Mouse (Mus musculus): ENCODE results near the gene Wnt8b. TPM values are rescaled to one million over a fixed set of nuclear protein-coding genes. Genes with fewer than 3 reads are reported as not detected.

Gene Wnt8b
- total RNA-seq, 2 experiments from 2014 or later: 0.09 TPM; not detected in 1

DNA sequence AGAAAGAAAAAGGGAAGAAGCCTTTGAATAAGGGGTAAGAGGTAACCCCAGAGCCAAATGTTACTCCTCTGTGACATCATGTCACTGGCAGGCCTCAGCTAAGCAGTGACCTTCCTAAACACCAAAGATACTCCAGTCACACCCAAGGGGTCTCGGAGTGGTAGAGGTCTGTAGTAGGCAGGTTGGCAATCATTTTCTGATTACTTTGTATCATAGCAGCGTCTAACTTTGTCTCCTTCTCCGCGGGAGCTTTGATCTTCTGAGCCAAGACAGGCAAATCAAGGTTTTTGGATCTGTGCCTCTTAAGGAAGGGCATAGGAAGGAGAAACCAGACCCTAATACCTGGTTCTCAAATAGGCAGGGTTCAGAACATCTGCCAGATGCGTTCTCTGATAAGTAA, 19.3 kb downstream of the Wnt8b start:
- no peak for DNase-seq

DNA sequence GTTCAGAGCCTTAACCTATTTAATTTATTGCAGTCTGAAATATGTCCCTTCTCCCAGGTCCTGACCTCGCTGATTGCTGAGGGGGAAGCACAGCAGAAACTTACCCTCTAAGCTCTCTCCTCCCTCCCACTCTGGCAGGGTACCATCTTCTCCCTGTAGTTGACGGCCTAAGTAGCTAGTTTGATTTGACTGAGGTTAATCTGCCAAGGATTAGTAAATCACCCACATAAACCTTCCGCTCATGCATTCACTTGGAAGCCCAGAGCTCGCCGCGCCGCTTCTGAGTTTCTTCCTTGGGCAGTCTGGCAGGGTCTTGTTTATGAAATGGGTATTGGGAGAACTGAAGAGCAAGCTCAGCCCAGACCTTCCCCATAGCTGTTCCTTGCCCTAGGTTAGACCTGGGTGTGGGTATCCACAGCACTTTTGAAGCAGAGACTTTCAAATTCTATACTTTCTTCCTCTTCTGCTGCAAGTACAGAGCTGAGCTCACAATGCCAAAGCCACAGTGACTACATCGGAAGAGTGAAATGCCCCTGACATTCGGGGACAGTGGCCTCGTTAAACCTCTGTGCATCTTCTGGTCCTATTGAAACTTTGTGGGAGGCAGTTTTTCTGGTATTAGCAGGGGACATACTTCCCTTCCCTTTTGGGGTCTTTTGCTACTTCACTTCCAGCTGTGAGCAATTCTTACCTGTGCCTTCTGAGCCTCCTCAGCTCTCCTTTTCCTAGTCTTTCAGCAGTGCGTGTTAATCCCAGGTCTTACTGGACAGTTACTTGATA, 20.0 kb downstream of the Wnt8b start:
- peak; percentile 27 for DNase-seq

DNA sequence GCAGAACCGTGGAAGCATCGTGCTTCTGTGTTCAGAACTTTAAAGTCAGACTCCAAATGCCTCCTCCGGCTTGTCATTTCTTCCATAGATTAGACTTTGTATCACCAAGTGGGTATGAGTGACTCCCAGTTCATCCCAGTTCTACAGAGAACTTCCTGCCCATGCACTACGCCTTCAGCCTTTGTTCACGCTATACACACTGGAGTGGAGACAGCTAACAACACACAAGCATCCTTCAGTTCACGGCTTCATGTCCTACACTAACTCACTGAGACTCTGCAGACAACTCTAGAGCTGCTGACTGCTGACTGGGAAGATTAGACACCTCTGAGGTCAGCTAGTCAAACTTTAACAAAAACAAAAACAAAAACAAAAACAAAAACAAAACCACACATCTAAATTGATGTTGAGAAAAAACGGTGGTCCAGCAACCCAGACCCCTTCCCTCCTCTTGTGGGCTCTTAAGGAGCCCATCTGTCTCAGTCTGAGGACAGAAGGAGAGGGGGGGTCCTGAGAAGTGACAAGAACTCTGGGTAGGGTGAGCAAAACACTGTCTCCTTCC, 20.7 kb downstream of the Wnt8b start:
- DNase-seq: no peak

DNA sequence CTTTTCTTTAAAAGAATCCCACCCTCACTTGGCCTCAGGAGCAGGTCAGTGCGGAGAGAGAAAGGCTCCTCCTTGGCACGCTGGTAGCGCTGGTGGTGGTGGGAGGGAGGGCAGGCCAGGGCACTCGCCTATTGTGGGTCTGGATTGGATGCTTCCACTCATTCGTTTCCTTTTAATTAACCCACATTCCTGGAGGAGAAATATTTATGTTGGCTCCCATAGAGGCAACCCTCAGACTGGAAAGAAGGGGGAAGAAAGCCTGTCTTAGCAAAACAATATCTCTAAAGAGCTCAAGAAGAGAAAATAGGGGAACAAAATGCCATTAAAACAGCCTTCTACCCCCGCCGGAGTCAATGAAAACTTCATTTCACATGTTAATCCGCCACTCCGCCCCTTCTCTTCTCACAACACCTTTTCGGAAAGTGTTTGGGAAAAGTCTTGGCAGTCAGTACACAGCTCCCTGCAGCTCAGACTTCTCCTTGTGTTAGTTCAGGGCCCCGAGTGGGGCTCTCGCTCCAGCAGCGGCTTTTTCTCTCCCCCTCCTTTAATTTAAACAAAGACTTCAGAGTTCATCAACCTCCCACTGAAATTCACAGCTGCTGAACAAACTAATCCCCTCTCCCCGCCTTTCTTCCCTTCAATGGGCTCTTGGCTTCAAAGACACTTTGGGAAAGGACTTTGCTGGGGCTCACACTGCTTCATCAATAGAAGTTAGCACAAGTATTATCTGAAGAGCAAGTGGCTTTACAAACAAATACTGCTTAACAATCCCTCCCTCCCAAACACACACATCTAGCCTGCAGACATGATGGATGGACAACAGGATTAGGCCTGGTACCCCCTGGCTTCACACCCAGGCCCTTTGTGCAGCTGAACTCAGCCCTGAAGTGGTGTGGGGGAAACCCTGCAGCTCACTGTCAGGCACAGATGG, 21.5 kb downstream of the Wnt8b start:
- no peak for DNase-seq

DNA sequence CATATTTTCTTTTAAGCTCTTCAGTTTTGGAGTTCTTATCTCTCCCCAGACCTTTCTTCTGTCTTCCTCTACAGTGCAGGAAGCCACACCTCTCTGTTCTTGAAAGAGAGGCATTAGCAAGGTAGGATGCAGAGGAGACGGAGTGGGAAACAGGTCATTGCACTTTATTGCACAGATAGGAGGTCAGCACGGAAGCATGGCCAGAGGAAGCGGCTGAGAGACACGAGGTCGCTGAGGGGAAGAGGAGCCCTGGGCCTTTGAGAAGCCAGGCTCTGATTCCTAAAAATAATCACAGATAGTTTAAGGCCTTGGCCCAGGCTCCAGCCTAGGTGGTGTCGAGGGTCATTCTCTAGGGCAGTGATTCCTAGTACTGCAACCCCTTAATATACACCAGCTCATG, 22.5 kb downstream of the Wnt8b start:
- no peak for DNase-seq

DNA sequence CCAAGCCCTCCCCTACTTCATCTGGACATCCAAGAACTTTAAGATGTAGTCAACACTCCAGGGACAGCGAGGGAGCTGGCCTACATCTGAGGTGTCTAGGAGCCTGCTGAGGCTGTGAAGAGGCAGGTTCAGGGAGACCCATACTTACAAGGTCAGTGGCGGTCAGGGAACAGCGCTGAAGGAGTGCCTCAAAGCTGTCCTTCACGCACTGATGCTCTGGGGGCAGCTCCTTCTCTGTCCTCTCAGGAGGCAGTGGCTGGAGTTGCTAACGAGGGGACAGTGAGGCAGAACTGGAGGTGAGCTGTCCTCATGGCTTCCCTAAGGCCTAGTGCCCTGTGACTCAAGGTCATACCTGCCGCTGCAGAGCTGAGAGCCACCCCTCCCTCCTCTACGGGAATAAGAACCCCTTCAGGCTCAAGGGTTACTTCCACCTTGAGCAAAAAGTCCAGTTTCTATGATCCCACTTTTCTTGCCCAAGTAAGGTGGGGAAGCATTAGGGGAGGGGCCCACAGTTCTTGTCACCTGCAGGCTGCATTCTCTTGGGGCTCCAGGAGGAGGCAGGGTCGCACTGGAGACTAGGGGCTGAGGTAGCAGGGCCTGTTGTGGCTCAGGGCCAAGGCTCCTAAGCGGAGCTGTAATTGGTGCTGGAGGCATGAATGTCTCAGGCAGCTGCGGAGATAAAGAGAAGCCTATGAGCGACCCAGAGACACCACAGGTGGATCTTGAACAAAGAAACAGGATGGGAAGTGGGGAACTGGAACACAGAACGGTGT, 24.9 kb downstream of the Wnt8b start:
- no peak for DNase-seq

DNA sequence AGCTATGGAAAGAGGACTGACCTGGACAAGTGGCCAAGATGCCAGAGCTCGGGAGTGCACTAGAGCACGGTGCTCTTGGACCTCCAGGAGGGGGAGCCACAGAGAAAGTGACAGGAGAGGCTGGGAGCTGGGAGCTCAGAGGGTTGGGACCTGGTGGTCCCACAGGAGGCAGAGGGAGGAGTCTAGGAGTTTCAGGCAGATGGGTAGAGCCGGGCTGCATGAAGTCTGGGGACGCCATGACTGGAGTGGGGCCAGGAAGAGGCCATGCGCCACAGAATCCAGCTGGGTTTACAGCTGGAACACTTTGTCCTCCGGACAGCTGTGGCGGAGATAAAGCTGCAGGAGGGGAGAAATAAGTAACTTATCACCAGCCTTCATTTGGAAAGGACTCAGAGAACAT, 25.9 kb downstream of the Wnt8b start:
- DNase-seq: peak; percentile 38

DNA sequence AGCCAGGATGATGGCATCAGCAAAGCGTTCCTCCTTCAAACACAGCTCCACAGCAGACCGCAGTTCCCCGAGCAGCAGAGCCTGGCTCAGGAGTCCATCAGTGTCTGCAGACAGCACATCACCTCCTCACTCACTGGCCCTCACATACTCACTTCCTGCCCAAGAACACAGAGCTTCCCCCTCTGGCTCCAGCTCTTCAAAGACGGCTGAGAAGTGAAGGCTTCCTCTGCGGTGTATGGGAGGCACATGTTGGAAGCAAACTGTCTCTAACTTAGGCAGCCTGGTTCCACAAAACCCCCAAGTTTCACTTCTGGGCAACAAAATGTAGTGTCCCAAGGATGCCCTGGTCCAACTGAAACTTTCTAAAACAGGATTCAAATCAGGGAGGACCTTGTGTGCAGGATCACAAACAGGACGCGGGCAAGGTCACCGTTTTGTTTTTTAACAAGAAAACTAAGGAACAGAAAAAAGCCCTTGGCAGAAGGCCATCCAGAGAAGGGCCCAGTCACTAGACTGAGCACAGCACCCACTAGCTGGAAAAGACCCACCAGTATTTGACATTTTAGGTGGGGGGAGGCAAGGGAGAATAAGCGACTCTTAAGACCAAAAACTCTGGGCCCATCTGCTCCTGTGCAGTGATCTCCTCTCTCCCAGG, 32.4 kb downstream of the Wnt8b start:
- DNase-seq: peak; percentile 41

DNA sequence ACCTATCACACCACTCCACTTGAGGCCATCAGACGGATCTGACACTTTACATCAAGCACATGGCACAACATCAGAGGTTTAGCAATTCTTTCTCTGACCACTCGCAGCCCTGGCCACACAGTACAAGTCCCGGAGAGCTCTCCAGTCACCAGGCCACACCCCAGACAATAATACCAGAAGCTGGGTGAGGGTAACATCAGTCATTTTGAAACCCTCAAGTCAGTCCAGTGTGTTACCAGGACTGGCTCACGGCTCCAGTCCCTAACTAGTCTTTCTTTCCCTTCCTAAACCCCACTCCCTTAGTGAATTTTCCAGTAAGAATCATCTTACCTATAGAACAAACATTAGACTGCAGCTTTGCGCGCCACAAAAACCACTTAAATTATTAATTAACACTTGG, 36.7 kb downstream of the Wnt8b start:
- DNase-seq: no peak

DNA sequence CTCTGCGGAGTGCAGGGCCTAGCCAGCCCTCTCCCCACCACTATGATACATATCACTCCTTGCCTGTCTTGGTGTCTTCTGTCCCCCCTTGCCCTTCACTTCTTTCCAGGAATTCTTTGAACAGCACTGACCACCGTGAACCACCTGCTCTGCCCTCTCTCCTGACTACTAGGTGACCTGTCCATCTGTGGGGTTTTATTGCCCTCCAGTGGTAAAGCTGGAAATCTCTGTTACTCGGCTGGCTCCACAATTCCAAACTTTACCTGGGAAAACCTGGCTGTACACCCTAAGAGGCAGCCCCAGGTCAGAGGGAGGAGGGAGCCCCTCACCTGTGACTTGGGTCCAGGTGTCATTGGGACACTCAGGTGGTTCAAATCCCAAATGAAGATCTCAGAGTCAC, 42.1 kb downstream of the Wnt8b start:
- no peak for DNase-seq

DNA sequence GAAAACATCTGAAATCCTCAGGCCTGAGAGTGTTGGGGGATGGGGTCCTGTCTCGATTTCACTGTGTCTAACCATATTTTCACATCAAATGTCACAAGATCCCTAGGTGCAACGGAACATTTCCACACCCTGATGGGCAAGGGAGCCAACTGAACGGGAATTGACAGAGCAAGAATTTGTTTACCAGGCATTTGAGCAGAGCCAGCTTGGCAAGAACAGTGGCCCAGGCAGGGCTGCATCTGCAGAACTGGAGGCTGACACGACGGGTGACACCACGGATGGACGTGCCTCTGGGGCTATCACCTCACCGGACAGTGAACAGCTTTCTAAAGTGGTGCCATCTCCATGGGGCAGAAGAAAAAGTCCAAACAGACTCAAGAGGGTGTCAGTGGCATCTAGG, 44.1 kb downstream of the Wnt8b start:
- no peak for DNase-seq

DNA sequence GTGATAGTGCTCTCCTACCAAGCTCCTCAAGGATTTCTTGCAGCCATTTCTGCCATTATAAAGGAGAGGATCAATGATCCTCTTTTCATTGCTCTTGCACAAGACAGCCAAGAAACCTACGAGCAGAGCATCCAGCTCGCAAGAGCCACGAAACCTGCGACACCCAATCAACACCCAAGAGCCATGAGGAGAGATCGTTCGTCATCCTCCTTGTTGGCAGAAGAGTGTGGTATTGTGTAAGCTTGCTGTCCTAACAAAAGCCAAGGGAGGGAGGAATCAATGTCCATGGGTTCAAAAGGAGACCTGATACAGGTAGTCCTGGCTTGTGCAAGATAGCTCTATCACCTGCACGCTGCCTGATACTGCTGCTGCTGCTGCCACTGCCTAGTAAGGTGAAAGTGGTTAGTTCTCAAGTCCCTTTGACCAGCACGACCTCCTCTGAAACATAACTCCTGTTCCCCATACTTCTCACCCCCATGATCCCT, 49.5 kb downstream of the Wnt8b start:
- DNase-seq: no peak

DNA sequence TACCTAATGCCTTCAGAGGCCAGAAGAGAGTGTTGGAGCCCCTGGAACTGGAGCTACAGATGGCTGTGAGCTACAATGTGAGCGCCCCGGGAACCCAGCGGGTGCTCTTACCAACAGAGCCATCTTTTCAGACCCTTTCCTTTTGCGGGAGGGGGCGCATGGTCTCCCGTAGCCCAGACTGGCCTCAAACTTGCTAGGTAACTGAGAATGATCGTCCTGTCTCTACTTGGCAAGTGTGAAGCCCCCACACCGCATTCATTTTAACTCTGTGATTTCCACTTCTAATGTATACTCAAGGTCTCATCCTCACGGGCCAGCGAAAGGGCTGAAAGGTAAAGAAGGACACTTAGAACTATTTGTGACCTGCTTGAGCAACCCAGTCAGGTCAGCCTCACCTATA, 51.1 kb downstream of the Wnt8b start:
- no peak for DNase-seq

DNA sequence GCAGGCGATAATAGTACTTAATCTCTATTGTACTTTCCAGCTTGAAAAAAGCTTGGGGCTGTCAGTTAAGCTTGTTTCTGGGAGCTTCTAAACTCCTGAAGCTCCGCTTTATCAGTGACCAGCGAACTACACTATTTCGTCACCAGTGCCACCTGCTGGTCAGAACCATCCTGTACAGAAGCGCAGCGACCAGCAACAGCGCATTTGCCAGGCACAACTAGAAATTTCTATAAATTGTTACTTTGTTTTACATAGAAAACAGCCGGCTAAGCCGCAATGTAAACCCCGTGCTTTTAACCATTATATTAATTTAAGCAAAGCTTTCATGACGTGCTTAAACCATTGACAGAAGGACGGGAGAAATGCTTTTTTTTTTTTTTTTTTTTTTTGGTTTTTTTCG, 51.5 kb downstream of the Wnt8b start:
- peak; percentile 85 for DNase-seq

DNA sequence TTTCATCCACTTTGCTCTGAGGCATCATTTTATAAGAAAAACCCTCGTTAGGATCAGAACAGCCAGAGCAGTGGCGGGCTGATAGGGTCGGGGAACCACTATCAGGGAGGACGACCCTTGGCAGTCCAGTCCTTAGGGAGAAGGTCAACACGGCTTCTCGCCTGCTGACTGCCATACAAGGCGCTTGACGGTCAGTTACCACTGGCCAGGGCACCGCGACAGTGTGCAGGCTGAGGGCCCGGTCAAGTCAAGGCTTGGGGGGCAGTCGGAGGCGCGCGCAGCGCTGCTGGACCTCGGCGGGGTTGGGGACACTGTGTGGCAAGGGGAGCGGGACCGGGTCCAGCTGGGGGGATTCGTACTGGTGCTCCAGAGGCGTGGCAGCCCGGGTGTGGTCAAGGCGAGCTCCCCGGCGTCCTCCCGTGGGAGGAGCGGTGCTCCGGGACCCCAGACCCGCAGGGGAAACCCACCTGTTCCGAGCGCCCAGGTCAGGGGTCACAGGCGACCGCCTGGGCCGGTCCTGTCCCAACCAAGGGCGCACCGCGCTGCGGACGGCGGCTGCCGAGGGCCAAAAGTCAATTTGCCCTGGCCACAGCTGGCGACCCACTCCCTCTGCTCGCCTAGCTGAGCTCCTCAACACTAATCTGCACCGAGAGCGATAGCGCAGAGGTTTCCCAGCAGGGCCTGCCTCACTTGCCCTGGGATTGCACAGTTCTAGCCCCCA, 52.2 kb downstream of the Wnt8b start, which contains the start of gene Sec31b:
Gene Sec31b (minus strand): TSS at position 544 of the 721 bp plus-strand sequence.
- DNase-seq: peak; percentile 81

DNA sequence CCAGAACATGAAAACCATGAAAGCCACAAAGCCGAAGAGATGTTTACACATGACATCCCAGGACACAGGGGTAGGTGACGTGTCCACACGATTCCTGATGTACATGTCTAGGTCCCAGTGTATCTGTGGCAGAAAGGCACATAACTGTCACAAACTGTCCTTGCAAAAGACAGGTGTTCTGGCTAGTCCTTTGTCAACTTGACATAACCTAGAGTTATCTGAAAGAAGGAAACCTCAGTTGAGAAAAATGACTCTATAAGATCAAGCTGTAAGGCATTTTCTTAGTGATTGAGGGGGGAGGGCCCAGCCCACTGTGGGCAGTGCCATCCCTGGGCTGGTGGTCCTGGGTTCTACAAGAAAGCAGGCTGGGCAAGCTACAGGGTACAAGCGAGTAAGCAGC, 59.5 kb downstream of the Wnt8b start, which contains the start of gene Gm20538:
Gene Gm20538 (minus strand): TSS at position 101 of the 400 bp plus-strand sequence.
- no peak for DNase-seq

DNA sequence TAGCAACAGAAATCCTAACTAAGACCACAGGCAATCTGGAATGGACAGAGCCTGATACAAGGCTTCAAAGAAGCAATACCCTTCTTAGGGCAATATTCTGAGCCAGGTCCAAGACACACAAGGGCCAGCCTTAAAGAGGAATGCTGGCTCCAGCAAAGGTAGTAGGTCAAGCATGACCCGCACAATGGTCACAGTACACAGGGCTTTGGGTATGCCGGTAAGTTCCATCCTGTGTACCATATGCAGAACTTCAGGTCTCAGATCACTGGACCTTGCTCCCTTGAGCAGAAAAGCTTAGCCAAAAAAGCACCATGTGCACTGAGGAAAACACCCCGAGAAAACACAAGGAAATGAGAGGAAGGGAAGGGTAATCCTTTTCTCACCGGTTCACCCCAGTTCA, 60.0 kb downstream of the Wnt8b start:
- DNase-seq: no peak

DNA sequence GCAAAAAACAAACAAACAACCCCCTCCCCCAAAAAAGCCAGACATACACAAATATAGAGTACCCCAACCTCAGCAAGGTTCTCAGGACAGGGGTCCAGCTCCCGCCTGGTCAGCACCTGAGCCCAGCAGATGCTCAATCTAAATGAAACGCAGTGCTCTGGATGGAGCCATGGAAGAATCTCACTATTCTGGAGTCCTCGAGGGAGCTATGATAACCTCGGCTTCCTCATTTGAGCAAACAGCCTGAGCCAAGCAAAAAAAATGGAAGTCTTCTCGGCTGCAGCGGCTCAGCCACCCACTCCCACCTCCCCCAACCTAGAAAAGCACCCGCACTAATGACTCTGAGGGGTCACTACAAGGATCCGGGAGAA, 61.2 kb downstream of the Wnt8b start:
- no peak for DNase-seq

DNA sequence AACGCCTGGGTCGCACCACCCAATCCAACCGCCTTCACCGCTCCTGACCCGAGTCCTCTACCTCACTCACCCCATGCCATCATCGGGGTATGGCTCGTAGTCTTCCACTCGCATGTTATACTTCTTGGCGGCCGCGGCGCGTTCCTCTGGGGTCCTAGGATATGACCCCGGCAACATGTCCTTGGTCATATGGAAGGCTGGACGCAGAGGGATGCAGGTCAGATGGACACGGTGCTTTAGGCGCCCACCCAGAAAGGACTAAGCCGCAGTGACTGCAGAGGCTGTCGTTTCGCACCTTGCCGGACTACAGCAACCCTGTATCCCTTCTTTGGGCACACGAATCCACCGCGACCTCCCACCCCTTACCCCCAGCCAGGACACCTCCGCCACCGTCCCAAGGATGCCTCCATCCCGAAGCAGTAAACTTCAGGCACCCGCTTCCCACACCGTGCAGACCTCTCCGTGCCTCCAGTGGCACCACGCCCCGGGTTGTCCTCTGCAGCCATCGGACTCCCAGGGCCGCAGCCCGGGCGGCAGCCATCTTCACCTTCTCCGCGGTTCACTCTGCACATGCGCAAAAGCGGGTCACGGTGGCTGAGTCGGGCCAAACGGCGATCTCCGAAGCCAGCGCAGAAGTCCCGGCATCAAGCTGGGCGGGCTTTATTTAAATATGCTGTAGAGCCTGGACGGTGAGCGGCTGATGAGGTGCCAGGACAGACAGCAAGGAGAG, 61.8 kb downstream of the Wnt8b start, which contains the start of gene Ndufb8:
Gene Ndufb8 (minus strand): TSS at position 580 of the 730 bp plus-strand sequence.
- DNase-seq: peak; percentile 99

DNA sequence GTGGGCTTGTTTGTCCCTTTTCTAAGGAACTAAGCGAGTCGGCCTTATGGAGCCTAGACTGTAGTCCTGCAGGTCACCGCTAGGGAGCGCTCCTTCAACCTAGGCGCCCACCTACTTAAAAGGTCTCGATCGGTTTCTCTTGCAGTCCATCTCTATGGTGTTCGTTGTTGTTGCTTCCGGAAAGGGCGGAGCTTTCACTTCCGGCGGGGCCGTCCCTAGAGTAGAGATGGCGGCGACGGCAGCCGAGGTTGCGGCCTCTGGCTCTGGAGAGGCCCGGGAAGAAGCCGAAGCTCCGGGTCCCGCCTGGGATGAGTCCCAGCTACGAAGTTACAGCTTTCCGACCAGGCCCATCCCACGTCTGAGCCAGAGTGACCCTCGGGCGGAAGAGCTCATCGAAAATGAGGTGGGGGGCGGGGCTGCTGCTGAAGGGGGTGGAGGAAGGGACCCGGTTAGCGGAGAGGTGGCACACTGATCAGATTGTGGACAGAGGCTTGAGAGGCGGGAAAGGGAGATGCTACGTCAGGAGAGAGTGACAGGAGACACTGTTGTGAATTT, 69.5 kb downstream of the Wnt8b start, which contains the start of gene Hif1an:
Gene Hif1an (plus strand): TSS at position 199 of the 555 bp plus-strand sequence.
- DNase-seq: peak; percentile 95
